Mouse (Mus musculus): ENCODE measurements around the gene Slc44a1. TPM values are rescaled to one million over a fixed set of nuclear protein-coding genes. Genes with fewer than 3 reads are reported as not detected.

Gene Slc44a1
- polyA plus RNA-seq, 1 experiment from 2014 or later: 17.2 TPM

DNA sequence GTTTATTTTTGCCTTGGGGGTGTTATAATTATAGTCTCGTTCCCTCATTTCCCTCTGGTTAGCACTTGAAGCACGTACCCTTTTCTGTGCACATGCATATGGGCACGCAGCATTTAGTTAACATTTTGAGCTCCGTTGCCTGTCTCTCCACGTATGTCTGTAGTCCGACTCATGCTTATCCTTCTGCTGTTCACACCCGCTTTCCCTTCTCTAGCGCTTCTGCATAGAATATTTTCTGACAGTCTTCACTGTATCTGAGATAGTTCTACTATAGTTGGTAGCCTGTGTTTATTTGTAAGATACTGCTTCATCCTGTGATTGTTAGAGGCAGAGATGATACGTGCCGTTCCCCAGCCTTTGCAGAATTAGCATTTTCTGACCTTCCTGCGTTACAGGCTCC lies 98.4 kb downstream of the Slc44a1 start:
- no peak for ATAC-seq
- H3K4me2 ChIP-seq (ENCODE audit: low read depth, low read length): no peak overlapping the region

DNA sequence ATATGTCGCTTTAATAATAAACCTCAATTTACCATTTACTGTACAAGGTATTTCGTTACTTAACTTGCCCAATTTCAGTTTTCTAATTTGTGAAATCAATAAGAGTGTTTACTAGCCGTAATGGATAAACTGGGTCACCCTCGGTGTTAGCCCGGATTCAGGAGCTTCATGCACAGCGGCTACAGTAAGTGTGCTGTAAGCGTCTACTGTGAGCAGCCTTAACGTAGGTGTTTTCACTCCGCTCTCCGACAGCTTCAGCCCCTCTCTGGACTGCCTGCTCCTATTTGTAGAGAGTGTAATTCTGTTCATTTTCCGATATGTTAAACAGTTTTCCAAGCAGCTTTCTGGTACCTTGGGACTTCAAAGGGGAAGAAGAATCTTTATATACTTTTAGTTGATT lies 99.7 kb downstream of the Slc44a1 start:
- Histone ChIP-seq H3K4me1 (ENCODE audit: control insufficient read depth, insufficient read depth, low read length) (0 out of 2 replicates have a peak, but pooled peaks cover 9% of the 10 kb centered on the region), H3K27me3 (replicated peaks; ENCODE audit: control insufficient read depth, insufficient read depth, low read length) (no peaks in the 10 kb centered on the region), H3K27ac (ENCODE audit: low read length) (no peak overlapping the region), H3K4me3 (ENCODE audit: low read length) (no peak overlapping the region), H3K4me2 (ENCODE audit: low read depth, low read length) (no peak overlapping the region), H3K9me3 (ENCODE audit: control insufficient read depth, low read length) (no peaks in the 10 kb centered on the region), H3K9ac (ENCODE audit: low read depth, low read length) (no peak overlapping the region), H3K36me3 (ENCODE audit: control insufficient read depth, insufficient read depth, low read length) (peaks cover 4% of the 10 kb centered on the region; the same call in 1 of the 2 replicates)
- no peak for ATAC-seq
- 90% methylated on average over 11 of the region's 11 CpGs for WGBS

More for the DNA sequence above, 98.4 kb downstream of the Slc44a1 start:
- WGBS: 91% methylated on average over 11 of the region's 11 CpGs
- Histone ChIP-seq H3K4me3 (ENCODE audit: low read length) (no peak overlapping the region), H3K36me3 (ENCODE audit: control insufficient read depth, insufficient read depth, low read length) (peaks cover 4% of the 10 kb centered on the region; the same call in 1 of the 2 replicates), H3K27me3 (replicated peaks; ENCODE audit: control insufficient read depth, insufficient read depth, low read length) (no peaks in the 10 kb centered on the region), H3K27ac (ENCODE audit: low read length) (no peak overlapping the region), H3K4me1 (ENCODE audit: control insufficient read depth, insufficient read depth, low read length) (0 out of 2 replicates have a peak, but pooled peaks cover 9% of the 10 kb centered on the region), H3K9ac (ENCODE audit: low read depth, low read length) (no peak overlapping the region), H3K9me3 (ENCODE audit: control insufficient read depth, low read length) (no peaks in the 10 kb centered on the region)

DNA sequence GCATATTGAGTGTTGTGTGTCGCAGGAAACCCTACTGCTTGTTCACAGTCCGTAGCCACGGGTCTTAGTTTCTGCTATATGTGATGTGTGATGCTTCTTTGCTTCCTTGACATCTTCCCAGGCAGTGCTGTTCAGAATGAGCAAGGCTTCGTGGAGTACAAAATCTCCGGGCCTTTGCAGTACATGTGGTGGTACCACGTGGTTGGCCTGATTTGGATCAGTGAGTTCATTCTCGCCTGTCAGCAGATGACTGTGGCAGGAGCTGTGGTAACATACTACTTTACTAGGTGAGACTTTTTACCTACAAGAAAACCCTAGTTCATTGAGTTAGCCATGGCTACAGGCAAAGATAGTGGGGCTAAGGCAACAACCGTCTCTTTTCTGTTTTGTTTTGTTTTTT lies 103.2 kb downstream of the Slc44a1 start:
- no peak overlapping the region for H3K27ac ChIP-seq (ENCODE audit: low read length)
- H3K9me3 ChIP-seq (ENCODE audit: control insufficient read depth, low read length): no peaks in the 10 kb centered on the region
- H3K27me3 ChIP-seq (replicated peaks; ENCODE audit: control insufficient read depth, insufficient read depth, low read length): no peaks in the 10 kb centered on the region
- 0 out of 2 replicates have a peak, but pooled peaks cover 9% of the 10 kb centered on the region for H3K4me1 ChIP-seq (ENCODE audit: control insufficient read depth, insufficient read depth, low read length)
- 91% methylated on average over 8 of the region's 8 CpGs for WGBS
- no peak overlapping the region for H3K4me2 ChIP-seq (ENCODE audit: low read depth, low read length)
- H3K4me3 ChIP-seq (ENCODE audit: low read length): no peak overlapping the region
- peaks cover 4% of the 10 kb centered on the region; the same call in 1 of the 2 replicates for H3K36me3 ChIP-seq (ENCODE audit: control insufficient read depth, insufficient read depth, low read length)
- no peak for ATAC-seq
- H3K9ac ChIP-seq (ENCODE audit: low read depth, low read length): no peak overlapping the region

DNA sequence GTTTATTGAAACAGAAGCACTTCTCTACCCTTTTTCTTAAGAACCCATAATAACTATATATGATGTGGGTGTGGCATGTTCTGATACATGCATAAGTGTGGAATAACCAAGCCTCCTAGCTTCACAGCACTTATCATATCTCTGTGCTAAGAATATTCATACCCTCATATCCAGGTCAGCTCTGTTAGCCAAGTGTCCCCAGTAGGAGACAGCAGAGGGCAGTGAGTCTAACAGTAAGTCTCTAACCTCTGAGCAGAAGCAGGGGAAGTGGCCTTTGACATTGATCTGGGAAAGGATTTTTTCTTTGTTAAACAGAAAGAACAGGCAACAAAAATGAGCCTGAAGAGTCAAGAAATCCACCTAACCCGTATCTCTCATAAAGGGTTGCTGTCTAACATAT lies 104.7 kb downstream of the Slc44a1 start:
- Histone ChIP-seq H3K36me3 (ENCODE audit: control insufficient read depth, insufficient read depth, low read length) (no peaks in the 10 kb centered on the region), H3K9ac (ENCODE audit: low read depth, low read length) (no peak overlapping the region), H3K27ac (ENCODE audit: low read length) (no peak overlapping the region), H3K9me3 (ENCODE audit: control insufficient read depth, low read length) (no peaks in the 10 kb centered on the region), H3K4me3 (ENCODE audit: low read length) (no peak overlapping the region), H3K27me3 (replicated peaks; ENCODE audit: control insufficient read depth, insufficient read depth, low read length) (no peaks in the 10 kb centered on the region), H3K4me2 (ENCODE audit: low read depth, low read length) (no peak overlapping the region), H3K4me1 (ENCODE audit: control insufficient read depth, insufficient read depth, low read length) (0 out of 2 replicates have a peak, but pooled peaks cover 5% of the 10 kb centered on the region)
- peak; percentile 58; the same call in 1 of the 2 replicates for ATAC-seq
- 80% methylated on average over 1 of the region's 1 CpGs for WGBS

DNA sequence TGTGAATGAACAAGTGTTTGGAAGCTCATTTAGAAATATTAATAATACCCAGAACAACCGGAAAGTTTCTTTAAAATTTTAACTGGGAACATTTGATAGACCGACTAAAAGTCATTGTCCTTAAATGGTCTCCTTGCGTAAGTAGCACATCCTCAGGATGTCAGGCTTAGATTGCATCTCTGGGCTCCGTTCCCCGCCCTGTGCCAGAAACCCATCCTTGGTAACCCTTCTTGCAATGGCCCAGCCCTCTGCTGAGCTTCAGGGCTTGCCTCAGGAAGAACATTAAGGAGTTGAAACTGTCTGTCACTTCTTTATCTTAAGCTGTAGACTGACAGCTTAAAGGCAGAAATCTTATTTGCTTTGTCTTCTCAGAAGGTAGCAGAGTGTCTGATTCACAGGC lies 107.2 kb downstream of the Slc44a1 start:
- no peaks in the 10 kb centered on the region for H3K9me3 ChIP-seq (ENCODE audit: control insufficient read depth, low read length)
- no peaks in the 10 kb centered on the region for H3K27me3 ChIP-seq (replicated peaks; ENCODE audit: control insufficient read depth, insufficient read depth, low read length)
- 96% methylated on average over 5 of the region's 5 CpGs for WGBS
- no peaks in the 10 kb centered on the region for H3K4me1 ChIP-seq (ENCODE audit: control insufficient read depth, insufficient read depth, low read length)
- H3K36me3 ChIP-seq (ENCODE audit: control insufficient read depth, insufficient read depth, low read length): no peaks in the 10 kb centered on the region
- no peak overlapping the region for H3K9ac ChIP-seq (ENCODE audit: low read depth, low read length)
- ATAC-seq: no peak
- H3K4me3 ChIP-seq (ENCODE audit: low read length): no peak overlapping the region
- no peak overlapping the region for H3K4me2 ChIP-seq (ENCODE audit: low read depth, low read length)
- H3K27ac ChIP-seq (ENCODE audit: low read length): no peak overlapping the region

DNA sequence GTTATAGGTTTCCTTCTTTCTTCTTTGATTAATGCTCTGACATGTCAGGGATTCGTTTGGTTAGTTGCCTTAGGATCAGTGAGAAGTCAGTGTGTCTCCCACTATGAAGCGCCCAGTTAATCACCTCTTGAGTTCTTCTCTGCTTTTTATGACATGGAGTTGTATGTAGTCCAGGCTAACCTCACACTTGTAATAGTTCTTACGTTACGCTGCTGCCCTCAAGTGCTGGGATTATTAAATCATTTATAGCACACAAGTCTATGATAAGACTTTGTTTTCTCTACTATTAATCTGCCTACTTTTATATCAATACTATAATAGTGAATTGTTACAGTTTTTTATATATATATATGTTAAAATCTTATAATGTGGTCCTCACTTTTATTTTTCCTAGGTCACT lies 109.2 kb downstream of the Slc44a1 start:
- no peak overlapping the region for H3K27ac ChIP-seq (ENCODE audit: low read length)
- no peaks in the 10 kb centered on the region for H3K27me3 ChIP-seq (replicated peaks; ENCODE audit: control insufficient read depth, insufficient read depth, low read length)
- WGBS: 69% methylated on average over 4 of the region's 4 CpGs

DNA sequence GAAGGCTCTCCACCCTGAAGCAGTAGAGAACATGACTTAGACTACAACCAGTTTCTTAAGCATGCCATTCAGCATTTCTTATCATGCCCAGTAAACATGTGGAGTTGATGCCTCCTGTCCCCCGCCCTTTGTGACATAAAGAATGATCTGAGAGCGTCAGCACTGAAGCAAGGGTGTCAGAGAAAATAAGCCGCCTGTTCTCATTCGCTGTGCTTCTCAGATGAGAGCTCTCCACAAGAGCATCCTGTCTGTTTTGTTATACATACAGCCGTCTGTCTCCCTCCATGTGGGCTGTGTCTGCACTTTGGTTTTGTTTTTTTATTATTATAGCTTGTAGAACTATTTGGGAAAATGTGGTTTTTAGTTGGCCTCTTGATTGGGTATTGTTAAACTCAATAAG lies 124.4 kb downstream of the Slc44a1 start:
- WGBS: 78% methylated on average over 5 of the region's 5 CpGs
- H3K36me3 ChIP-seq (ENCODE audit: control insufficient read depth, insufficient read depth, low read length): 0 out of 2 replicates have a peak, but pooled peaks cover 2% of the 10 kb centered on the region
- ATAC-seq: no peak
- H3K4me3 ChIP-seq (ENCODE audit: low read length): no peak overlapping the region
- no peak overlapping the region for H3K27ac ChIP-seq (ENCODE audit: low read length)
- no peaks in the 10 kb centered on the region for H3K9me3 ChIP-seq (ENCODE audit: control insufficient read depth, low read length)
- no peak overlapping the region for H3K9ac ChIP-seq (ENCODE audit: low read depth, low read length)
- no peaks in the 10 kb centered on the region for H3K4me1 ChIP-seq (ENCODE audit: control insufficient read depth, insufficient read depth, low read length)
- no peak overlapping the region for H3K4me2 ChIP-seq (ENCODE audit: low read depth, low read length)
- no peaks in the 10 kb centered on the region for H3K27me3 ChIP-seq (replicated peaks; ENCODE audit: control insufficient read depth, insufficient read depth, low read length)

More for the DNA sequence above, 109.2 kb downstream of the Slc44a1 start:
- Histone ChIP-seq H3K4me3 (ENCODE audit: low read length) (no peak overlapping the region), H3K4me2 (ENCODE audit: low read depth, low read length) (no peak overlapping the region), H3K9me3 (ENCODE audit: control insufficient read depth, low read length) (no peaks in the 10 kb centered on the region), H3K4me1 (ENCODE audit: control insufficient read depth, insufficient read depth, low read length) (no peaks in the 10 kb centered on the region), H3K36me3 (ENCODE audit: control insufficient read depth, insufficient read depth, low read length) (no peaks in the 10 kb centered on the region), H3K9ac (ENCODE audit: low read depth, low read length) (no peak overlapping the region)
- no peak for ATAC-seq

DNA sequence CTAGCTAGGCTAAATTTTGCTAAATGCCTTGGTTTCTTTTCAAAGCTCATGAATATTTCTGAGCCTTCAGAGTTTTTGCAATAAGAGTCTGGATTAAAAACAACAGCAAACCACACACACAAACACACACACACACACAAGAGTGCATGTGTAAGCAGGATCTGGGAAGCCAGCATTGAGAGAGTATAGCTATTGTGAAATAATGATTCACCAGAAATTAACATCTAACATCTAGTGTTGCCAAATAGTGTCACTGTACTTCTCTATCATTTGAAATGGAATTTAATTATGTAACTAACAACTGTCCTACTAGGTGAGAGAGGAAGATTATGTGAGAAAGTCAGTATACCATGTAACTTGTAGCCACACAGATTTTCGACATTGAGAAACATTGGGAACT lies 126.9 kb downstream of the Slc44a1 start:
- H3K9me3 ChIP-seq (ENCODE audit: control insufficient read depth, low read length): no peaks in the 10 kb centered on the region
- H3K4me3 ChIP-seq (ENCODE audit: low read length): no peak overlapping the region
- no peak overlapping the region for H3K9ac ChIP-seq (ENCODE audit: low read depth, low read length)
- no peaks in the 10 kb centered on the region for H3K27me3 ChIP-seq (replicated peaks; ENCODE audit: control insufficient read depth, insufficient read depth, low read length)
- no peak overlapping the region for H3K27ac ChIP-seq (ENCODE audit: low read length)
- ATAC-seq: no peak
- WGBS: 100% methylated on average over 1 of the region's 1 CpGs
- no peak overlapping the region for H3K4me2 ChIP-seq (ENCODE audit: low read depth, low read length)
- no peaks in the 10 kb centered on the region for H3K36me3 ChIP-seq (ENCODE audit: control insufficient read depth, insufficient read depth, low read length)
- H3K4me1 ChIP-seq (ENCODE audit: control insufficient read depth, insufficient read depth, low read length): no peaks in the 10 kb centered on the region

DNA sequence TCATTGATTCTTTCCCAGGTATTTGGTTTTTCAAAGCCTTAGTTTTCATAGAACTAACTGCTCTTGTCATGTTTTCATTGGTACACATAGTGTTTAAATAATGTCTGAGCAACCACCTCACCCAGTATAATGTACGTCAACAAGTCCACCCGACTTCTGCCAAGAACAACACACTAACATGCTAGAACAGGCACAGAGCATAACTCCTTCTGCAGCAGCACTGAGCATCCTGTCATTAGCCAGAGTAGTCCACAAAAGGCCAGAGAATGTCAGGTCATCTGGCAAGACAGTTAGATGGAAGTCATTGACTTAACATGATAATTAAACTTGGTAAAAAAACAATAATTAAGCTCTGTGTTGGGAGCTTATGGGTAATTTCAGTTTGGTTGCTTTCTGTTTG lies 135.3 kb downstream of the Slc44a1 start:
- Histone ChIP-seq H3K9me3 (ENCODE audit: control insufficient read depth, low read length) (no peaks in the 10 kb centered on the region), H3K27ac (ENCODE audit: low read length) (no peak overlapping the region), H3K4me3 (ENCODE audit: low read length) (no peak overlapping the region), H3K4me2 (ENCODE audit: low read depth, low read length) (no peak overlapping the region), H3K4me1 (ENCODE audit: control insufficient read depth, insufficient read depth, low read length) (no peaks in the 10 kb centered on the region), H3K9ac (ENCODE audit: low read depth, low read length) (no peak overlapping the region), H3K36me3 (ENCODE audit: control insufficient read depth, insufficient read depth, low read length) (no peaks in the 10 kb centered on the region), H3K27me3 (replicated peaks; ENCODE audit: control insufficient read depth, insufficient read depth, low read length) (no peaks in the 10 kb centered on the region)
- ATAC-seq: no peak
- WGBS: 76% methylated on average over 2 of the region's 2 CpGs

DNA sequence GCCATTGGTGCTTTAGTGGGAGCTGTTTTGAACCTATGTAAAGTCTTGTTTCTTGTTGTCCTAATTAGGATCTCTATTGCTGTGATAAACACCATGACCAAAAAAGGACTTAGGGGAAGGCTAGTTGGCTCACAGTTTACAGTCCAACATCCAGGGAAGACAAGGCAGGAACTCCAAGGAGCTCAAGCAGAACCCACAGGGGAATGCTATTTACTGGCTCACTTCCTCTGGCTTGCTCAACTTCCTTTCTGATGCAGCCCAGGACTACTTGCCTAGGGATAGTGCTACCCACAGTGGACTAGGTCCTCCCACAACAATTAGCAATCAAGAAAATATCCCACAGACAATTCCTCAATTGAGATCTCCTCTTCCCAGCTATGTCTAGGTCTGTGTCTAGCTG lies 147.5 kb downstream of the Slc44a1 start:
- Histone ChIP-seq H3K9me3 (ENCODE audit: control insufficient read depth, low read length) (no peaks in the 10 kb centered on the region), H3K27ac (ENCODE audit: low read length) (no peak overlapping the region), H3K4me2 (ENCODE audit: low read depth, low read length) (no peak overlapping the region), H3K4me1 (ENCODE audit: control insufficient read depth, insufficient read depth, low read length) (peaks cover 5% of the 10 kb centered on the region; the same call in 1 of the 2 replicates), H3K4me3 (ENCODE audit: low read length) (no peak overlapping the region), H3K36me3 (ENCODE audit: control insufficient read depth, insufficient read depth, low read length) (no peaks in the 10 kb centered on the region), H3K9ac (ENCODE audit: low read depth, low read length) (no peak overlapping the region), H3K27me3 (replicated peaks; ENCODE audit: control insufficient read depth, insufficient read depth, low read length) (no peaks in the 10 kb centered on the region)
- ATAC-seq: no peak
